Mouse (Mus musculus) intestine, embryonic 14.5 days (tissue): ENCODE results near the gene Rreb1. TPM values are rescaled to one million over a fixed set of nuclear protein-coding genes. Genes with fewer than 3 reads are reported as not detected.

Experiments used
- ATAC-seq: fragments of 200-750 bp; cut with Nextera tagmentation; replicated peaks from 2 replicates; pipeline ENCODE4 v1.8.0; 2017; ENCODE audit warnings: low read depth, moderate number of reproducible peaks, moderate TSS enrichment, moderate library complexity; ENCODE audit not compliant: low FRiP score, low TSS enrichment
- DNase-seq: peaks from one replicate; pipeline ENCODE4 v3.0.0-alpha.2; 2018; ENCODE audit warnings: low spot score
- H3K27ac ChIP-seq: fragments of 300-500 bp; sonication (generic); 2 replicates; pipeline ENCODE4 v1.5.1; 2014; ENCODE audit warnings: low read depth, mild to moderate bottlenecking, control low read depth
- H3K27me3 ChIP-seq: fragments of 300-500 bp; sonication (generic); replicated peaks from 2 replicates; pipeline ENCODE4 v1.6.1; 2014; ENCODE audit warnings: low read length, control low read depth; ENCODE audit not compliant: control insufficient read depth, insufficient read depth
- H3K36me3 ChIP-seq: fragments of 300-500 bp; sonication (generic); 2 replicates; pipeline ENCODE4 v1.6.1; 2014; ENCODE audit warnings: low read length, control low read depth; ENCODE audit not compliant: control insufficient read depth, insufficient read depth
- H3K4me1 ChIP-seq: fragments of 300-500 bp; sonication (generic); replicated peaks from 2 replicates; pipeline ENCODE4 v1.6.1; 2014; ENCODE audit warnings: low read length, control low read depth, mixed read lengths; ENCODE audit not compliant: control insufficient read depth, insufficient read depth
- H3K4me2 ChIP-seq: fragments of 300-500 bp; sonication (generic); 2 replicates; pipeline ENCODE4 v1.6.1; 2014; ENCODE audit warnings: low read length
- H3K4me3 ChIP-seq: fragments of 300-500 bp; sonication (generic); 2 replicates; pipeline ENCODE4 v1.5.1; 2014; ENCODE audit warnings: low read depth, low read length, control low read depth, mixed read lengths
- H3K9ac ChIP-seq: fragments of 300-500 bp; sonication (generic); 2 replicates; pipeline ENCODE4 v1.6.1; 2014; ENCODE audit warnings: mild to moderate bottlenecking, low read length
- H3K9me3 ChIP-seq: fragments of 300-500 bp; sonication (generic); 2 replicates; pipeline ENCODE4 v1.6.1; 2016; ENCODE audit warnings: low read length, control low read depth; ENCODE audit not compliant: control insufficient read depth
- WGBS: fragments of 180-500 bp; shearing (Covaris S2); extraction: QIAGEN DNeasy Blood & Tissue Kit; methylation state at CpG from one replicate; pipeline ENCODE4 v1.1.7; 2014; 5-methylcytosine and 5-hydroxymethylcytosine counted together
- polyA plus RNA-seq: library from polyadenylated mRNA; unstranded; fragments of >200 nt; fragmentation: Nextera tagmentation; extraction: Ambion mirVana; gene quantifications from 2 replicates; pipeline ENCODE4 v1.2.1, GENCODE M21; 2014

The Rreb1 gene
- polyA plus RNA-seq, 1 experiment from 2014 or later = 20.3 TPM

DNA sequence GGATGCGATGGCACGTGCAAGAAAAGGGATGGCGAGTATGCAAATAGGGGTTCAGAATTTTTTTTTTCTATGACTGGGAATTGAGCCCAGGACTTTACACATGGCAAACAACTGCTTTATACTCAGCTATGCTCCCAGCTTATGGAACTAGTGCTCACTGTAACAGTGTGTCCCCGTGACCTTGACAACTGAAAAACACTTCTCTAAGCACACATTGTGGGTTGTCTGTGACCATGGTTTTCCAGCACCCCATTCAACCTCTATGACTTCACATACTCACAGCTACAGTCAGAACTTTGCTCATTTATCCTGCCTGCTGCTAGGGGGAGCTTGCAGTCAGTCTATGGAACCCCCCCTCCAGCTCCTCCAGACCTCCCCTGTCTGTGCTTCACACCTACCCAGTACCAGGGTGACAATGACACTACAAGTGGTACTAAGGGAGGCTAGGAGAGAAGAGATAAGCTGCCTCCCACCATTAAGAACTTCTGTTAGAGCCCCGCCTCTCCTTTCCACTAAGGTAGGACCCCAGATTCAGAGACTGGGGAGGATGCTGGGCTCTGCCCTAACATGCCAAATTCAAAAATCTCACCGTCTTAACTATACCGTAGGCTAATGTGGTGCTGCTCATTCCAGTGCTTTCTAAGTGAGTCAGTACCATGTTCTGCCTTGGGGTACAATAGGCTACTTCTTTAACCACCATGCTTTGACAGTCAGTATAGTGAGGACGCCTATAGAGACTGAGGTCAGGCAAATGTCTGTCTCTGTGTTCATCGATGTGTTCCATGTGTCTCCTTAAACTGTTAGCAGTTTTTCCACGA, 145.7 kb downstream of the Rreb1 start:
- Histone ChIP-seq H3K4me2 (no peak overlapping the region), H3K27ac (no peak overlapping the region), H3K4me3 (no peak overlapping the region), H3K4me1 (no peaks in the 10 kb centered on the region), H3K27me3 (no peaks in the 10 kb centered on the region), H3K9ac (no peak overlapping the region), H3K36me3 (peaks cover 81% of the 10 kb centered on the region), H3K9me3 (no peaks in the 10 kb centered on the region)
- no peak for ATAC-seq
- 85% methylated on average over 10 of the region's 10 CpGs for WGBS
- no peak for DNase-seq

GRCm38 (mm10) chr13:37924461-37924948, 146.3 kb downstream of the Rreb1 start:
- no peak overlapping the region for H3K4me2 ChIP-seq
- H3K36me3 ChIP-seq = peaks cover 82% of the 10 kb centered on the region
- H3K4me3 ChIP-seq = no peak overlapping the region
- no peaks in the 10 kb centered on the region for H3K9me3 ChIP-seq
- H3K27ac ChIP-seq = no peak overlapping the region
- H3K4me1 ChIP-seq = no peaks in the 10 kb centered on the region
- 64% methylated on average over 4 of the region's 4 CpGs for WGBS
- ATAC-seq (no peak), DNase-seq (no peak)
- no peaks in the 10 kb centered on the region for H3K27me3 ChIP-seq
- no peak overlapping the region for H3K9ac ChIP-seq

GRCm38 (mm10) chr13:37926394-37926793, 148.2 kb downstream of the Rreb1 start:
- no peak overlapping the region for H3K4me3 ChIP-seq
- no peaks in the 10 kb centered on the region for H3K4me1 ChIP-seq
- no peak overlapping the region for H3K9ac ChIP-seq
- no peaks in the 10 kb centered on the region for H3K9me3 ChIP-seq
- H3K27me3 ChIP-seq = no peaks in the 10 kb centered on the region
- 91% methylated on average over 3 of the region's 3 CpGs for WGBS
- DNase-seq (no peak), ATAC-seq (no peak)
- peaks cover 84% of the 10 kb centered on the region for H3K36me3 ChIP-seq
- H3K27ac ChIP-seq = no peak overlapping the region
- H3K4me2 ChIP-seq = no peak overlapping the region

GRCm38 (mm10) chr13:37929532-37929931, 151.3 kb downstream of the Rreb1 start:
- DNase-seq = no peak

GRCm38 (mm10) chr13:37930091-37930490, 151.9 kb downstream of the Rreb1 start:
- H3K36me3 ChIP-seq = peaks cover 89% of the 10 kb centered on the region
- no peaks in the 10 kb centered on the region for H3K9me3 ChIP-seq
- no peak for ATAC-seq
- no peak for DNase-seq
- no peak overlapping the region for H3K4me3 ChIP-seq
- no peak overlapping the region for H3K4me2 ChIP-seq
- H3K9ac ChIP-seq = no peak overlapping the region
- WGBS = 87% methylated on average over 13 of the region's 13 CpGs
- no peaks in the 10 kb centered on the region for H3K4me1 ChIP-seq
- no peak overlapping the region for H3K27ac ChIP-seq
- no peaks in the 10 kb centered on the region for H3K27me3 ChIP-seq

More at GRCm38 (mm10) chr13:37929532-37929931, 151.3 kb downstream of the Rreb1 start:
- Histone ChIP-seq H3K4me3 (no peak overlapping the region), H3K9ac (no peak overlapping the region), H3K27me3 (no peaks in the 10 kb centered on the region), H3K27ac (no peak overlapping the region), H3K36me3 (peaks cover 89% of the 10 kb centered on the region), H3K4me2 (no peak overlapping the region), H3K9me3 (no peaks in the 10 kb centered on the region), H3K4me1 (no peaks in the 10 kb centered on the region)
- WGBS = 89% methylated on average over 17 of the region's 17 CpGs
- no peak for ATAC-seq

DNA sequence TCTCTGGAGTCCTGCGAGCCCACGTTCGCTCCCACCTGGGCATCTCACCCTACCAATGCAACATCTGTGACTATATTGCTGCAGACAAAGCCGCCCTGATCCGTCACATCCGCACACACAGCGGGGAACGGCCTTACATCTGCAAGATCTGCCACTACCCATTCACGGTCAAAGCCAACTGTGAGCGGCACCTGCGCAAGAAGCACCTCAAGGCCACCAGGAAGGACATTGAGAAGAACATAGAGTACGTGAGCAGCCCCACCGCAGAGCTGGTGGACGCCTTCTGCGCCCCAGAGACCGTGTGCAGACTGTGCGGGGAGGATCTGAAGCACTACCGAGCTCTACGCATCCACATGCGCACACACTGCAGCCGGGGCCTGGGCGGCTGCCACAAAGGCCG, 152.4 kb downstream of the Rreb1 start:
- WGBS = 94% methylated on average over 23 of the region's 23 CpGs

DNA sequence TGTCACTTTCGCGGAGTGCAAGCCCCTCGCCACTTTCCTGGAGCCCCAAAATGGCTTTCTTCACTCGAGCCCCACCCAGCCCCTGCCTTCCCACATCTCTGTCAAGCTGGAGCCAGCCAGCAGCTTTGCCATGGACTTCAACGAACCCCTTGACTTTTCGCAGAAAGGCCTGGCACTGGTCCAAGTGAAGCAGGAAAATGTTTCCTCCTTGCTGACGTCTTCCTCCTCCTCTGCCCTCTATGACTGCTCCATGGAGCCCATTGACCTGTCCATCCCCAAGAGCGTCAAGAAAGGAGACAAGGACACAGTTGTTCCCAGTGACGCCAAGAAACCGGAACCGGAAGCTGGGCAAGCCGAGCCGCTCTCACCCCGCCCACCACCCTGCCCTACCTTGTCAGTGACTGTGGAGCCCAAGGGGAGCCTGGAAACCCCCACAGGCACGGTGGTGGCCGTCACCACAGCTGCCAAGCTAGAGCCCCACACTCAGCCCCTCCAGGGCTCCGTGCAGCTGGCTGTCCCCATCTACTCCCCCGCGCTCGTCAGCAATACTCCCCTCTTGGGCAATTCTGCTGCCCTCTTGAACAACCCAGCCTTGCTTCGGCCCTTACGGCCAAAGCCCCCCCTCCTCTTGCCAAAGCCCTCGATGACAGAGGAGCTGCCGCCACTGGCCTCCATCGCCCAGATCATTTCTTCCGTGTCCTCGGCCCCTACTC, 153.2 kb downstream of the Rreb1 start:
- Histone ChIP-seq H3K27ac (no peak overlapping the region), H3K4me2 (no peak overlapping the region), H3K9me3 (no peaks in the 10 kb centered on the region), H3K36me3 (peaks cover 88% of the 10 kb centered on the region), H3K27me3 (no peaks in the 10 kb centered on the region), H3K4me1 (no peaks in the 10 kb centered on the region), H3K9ac (no peak overlapping the region), H3K4me3 (no peak overlapping the region)
- 77% methylated on average over 27 of the region's 27 CpGs for WGBS
- ATAC-seq = no peak
- no peak for DNase-seq

More for the DNA sequence above, 152.4 kb downstream of the Rreb1 start:
- Histone ChIP-seq H3K36me3 (peaks cover 92% of the 10 kb centered on the region), H3K9ac (no peak overlapping the region), H3K27ac (no peak overlapping the region), H3K4me3 (no peak overlapping the region), H3K4me2 (no peak overlapping the region), H3K9me3 (no peaks in the 10 kb centered on the region), H3K4me1 (no peaks in the 10 kb centered on the region), H3K27me3 (no peaks in the 10 kb centered on the region)
- DNase-seq (no peak), ATAC-seq (no peak)

DNA sequence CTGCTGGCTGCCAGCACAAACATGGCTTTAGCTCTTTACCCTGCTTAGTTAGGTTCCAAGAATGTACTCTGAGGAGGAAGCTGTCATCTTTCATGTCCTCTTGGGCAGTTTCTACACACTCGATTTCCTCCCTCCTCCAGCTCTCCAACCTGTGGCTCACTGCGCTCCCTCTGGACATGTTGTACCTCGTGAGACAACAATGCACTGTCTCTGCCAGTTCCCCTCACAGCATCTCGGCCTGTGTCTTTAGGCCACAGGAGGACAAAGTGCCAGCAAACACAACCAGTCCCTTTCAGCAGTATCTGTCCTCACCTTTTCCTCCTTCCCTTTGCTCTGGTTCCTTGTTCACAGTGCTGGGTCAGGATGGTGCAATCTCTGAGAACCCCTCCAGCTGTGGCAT, 155.9 kb downstream of the Rreb1 start:
- H3K36me3 ChIP-seq = peaks cover 77% of the 10 kb centered on the region
- 73% methylated on average over 4 of the region's 4 CpGs for WGBS

More for the DNA sequence above, 155.9 kb downstream of the Rreb1 start:
- no peak for DNase-seq
- Histone ChIP-seq H3K9me3 (no peaks in the 10 kb centered on the region), H3K4me1 (no peaks in the 10 kb centered on the region), H3K9ac (no peak overlapping the region), H3K4me2 (no peak overlapping the region), H3K27ac (no peak overlapping the region), H3K4me3 (no peak overlapping the region), H3K27me3 (no peaks in the 10 kb centered on the region)
- no peak for ATAC-seq
